Mouse (Mus musculus): ENCODE measurements at regions not wholly inside any gene's neighbourhood (a gene's known extent, or its start where the extent isn't known, plus 50 kb on each side); places are given as distances from the start of the nearest gene placed in this dataset.

DNA sequence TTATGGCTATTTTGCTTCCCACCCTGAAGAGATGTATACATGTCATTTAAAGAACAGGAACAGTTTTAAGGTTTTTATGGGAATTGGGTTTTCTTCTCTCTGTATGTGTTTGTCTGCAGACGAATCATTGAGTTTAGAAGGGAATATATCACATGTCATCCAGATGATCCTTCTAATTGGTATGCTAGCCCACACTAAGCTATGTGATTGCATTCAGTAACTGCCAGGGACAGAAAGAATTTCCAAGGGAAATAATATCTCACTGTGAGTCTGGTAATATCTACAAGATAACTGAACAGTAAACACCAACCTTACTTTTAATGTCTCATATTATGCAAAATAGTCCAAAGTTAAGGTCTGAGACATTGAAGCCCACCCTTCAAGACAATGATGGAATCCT, 698.0 kb downstream of the Nedd1 start:
- H3K4me1 ChIP-seq (ENCODE audit: control insufficient read depth, insufficient read depth, low read length) = no peaks in the 10 kb centered on the region
- H3K27ac ChIP-seq (ENCODE audit: insufficient read depth, low read length) = no peak overlapping the region
- no peak overlapping the region for H3K4me3 ChIP-seq (ENCODE audit: insufficient read depth, low read length)
- TF ChIP-seq POLR2A (IDR thresholded peaks at IDR 0.05; ENCODE audit: extremely low read depth, insufficient read depth, low read length) (no peak), CTCF (IDR thresholded peaks at IDR 0.05; ENCODE audit: extremely low read depth, insufficient read depth, low read length) (no peak)

DNA sequence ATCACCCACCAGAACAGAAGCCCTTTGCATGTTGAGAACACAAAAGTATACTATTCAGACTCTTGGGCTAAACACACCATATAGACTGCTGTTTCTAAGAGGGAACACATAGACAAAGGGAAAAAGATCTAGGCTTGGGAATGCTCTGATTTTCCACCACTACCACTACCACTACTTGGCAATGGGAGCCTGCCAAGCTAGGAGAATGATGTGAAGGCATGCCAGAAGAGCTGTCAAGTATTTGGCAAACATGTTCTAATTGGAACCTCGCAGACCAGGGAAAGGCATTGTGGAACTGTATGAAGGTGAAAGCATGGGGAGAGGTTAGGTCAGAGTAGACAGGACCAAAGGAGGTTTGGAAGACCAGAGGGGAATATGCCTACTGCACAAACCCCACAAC, 701.2 kb downstream of the Nedd1 start:
- TF ChIP-seq CTCF (IDR thresholded peaks at IDR 0.05; ENCODE audit: extremely low read depth, insufficient read depth, low read length) (no peak), POLR2A (IDR thresholded peaks at IDR 0.05; ENCODE audit: extremely low read depth, insufficient read depth, low read length) (no peak)
- Histone ChIP-seq H3K4me3 (ENCODE audit: insufficient read depth, low read length) (no peak overlapping the region), H3K27ac (ENCODE audit: insufficient read depth, low read length) (no peak overlapping the region), H3K4me1 (ENCODE audit: control insufficient read depth, insufficient read depth, low read length) (no peaks in the 10 kb centered on the region)

DNA sequence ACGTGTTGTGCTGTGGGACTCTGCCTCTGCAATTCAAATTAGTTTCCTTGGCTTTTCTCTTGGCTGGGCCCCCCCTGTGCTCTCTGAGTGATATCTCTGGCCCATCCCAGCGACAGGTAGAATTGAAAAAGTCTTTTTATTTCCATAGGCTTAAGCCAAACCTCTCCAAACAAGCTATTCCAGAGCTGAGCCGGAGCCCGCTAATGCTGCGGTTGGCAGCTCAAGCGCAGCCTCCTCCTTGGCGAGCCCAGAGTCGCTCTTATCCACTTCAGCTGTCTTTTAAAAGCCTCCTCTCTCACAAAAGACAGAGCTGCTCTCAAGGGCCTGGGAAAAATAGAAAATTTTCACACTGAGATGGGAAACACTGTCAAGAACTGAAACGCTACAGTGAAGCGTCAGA, 712.7 kb downstream of the Nedd1 start:
- no peaks in the 10 kb centered on the region for H3K4me1 ChIP-seq (ENCODE audit: control insufficient read depth, insufficient read depth, low read length)
- no peak for TF ChIP-seq CTCF (IDR thresholded peaks at IDR 0.05; ENCODE audit: extremely low read depth, insufficient read depth, low read length)
- TF ChIP-seq POLR2A (IDR thresholded peaks at IDR 0.05; ENCODE audit: extremely low read depth, insufficient read depth, low read length) = no peak
- no peak overlapping the region for H3K27ac ChIP-seq (ENCODE audit: insufficient read depth, low read length)
- no peak overlapping the region for H3K4me3 ChIP-seq (ENCODE audit: insufficient read depth, low read length)

DNA sequence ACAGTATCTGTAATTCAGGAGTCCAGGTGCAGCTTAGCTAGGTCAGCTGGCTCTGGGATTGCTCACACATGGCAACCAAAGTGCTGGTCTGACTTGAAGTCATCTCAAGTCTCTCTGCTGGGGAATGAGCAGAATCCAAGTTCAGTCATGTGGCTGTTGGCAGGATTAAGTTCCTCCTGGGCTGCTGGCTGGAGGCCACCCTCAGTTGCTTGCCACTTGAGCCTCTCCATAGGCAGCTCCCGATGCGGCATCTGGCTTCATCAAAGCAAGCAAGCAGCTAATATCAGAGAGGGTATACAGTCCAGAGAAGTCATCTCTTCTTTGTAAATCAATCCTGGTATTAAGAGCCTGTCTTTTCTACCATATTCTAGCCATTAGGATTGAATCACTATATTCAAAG, 714.3 kb downstream of the Nedd1 start:
- Histone ChIP-seq H3K27ac (ENCODE audit: insufficient read depth, low read length) (no peak overlapping the region), H3K4me3 (ENCODE audit: insufficient read depth, low read length) (no peak overlapping the region), H3K4me1 (ENCODE audit: control insufficient read depth, insufficient read depth, low read length) (no peaks in the 10 kb centered on the region)
- TF ChIP-seq CTCF (IDR thresholded peaks at IDR 0.05; ENCODE audit: extremely low read depth, insufficient read depth, low read length) (no peak), POLR2A (IDR thresholded peaks at IDR 0.05; ENCODE audit: extremely low read depth, insufficient read depth, low read length) (no peak)

DNA sequence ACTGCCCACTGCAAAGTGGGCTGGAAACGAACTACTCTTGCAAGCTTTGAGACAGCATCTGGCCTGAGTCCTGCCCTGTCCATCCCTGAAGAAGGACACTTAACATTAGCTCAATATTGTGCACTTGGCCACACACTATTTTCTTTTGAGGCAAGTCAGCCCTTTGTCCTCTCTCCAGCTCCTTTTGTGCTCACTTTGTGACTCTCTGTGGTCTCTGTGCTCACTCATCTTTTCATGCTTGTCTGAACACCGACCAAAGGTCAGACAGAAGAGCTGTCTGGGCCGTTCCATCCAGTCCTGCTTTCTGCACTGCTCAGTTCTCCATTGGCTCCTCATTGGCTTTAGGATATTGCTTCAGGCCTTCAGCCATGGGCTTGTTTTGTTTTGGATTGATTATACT, 715.8 kb downstream of the Nedd1 start:
- H3K4me1 ChIP-seq (ENCODE audit: control insufficient read depth, insufficient read depth, low read length) = no peaks in the 10 kb centered on the region
- no peak for TF ChIP-seq CTCF (IDR thresholded peaks at IDR 0.05; ENCODE audit: extremely low read depth, insufficient read depth, low read length)
- no peak overlapping the region for H3K4me3 ChIP-seq (ENCODE audit: insufficient read depth, low read length)
- H3K27ac ChIP-seq (ENCODE audit: insufficient read depth, low read length) = no peak overlapping the region

DNA sequence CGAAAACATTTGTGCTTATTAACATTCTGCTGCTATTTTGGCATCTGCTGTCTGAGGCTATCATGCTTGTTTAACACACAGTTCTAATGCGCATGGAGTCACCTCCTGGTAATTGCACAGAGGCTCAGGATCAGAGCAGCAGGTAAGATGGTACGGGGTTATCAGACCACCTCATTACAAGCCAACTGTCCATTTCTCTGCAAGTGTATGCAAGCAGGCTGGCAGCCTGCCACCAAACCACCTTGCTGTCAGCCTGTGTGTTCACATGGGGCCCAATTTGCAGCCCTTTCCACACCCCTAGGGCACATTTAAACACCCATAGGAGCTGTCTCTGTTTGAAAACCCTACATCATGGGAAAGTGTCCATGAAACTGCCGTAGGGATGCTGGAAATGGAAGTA, 731.2 kb downstream of the Nedd1 start:
- no peak overlapping the region for H3K4me3 ChIP-seq (ENCODE audit: insufficient read depth, low read length)
- TF ChIP-seq POLR2A (IDR thresholded peaks at IDR 0.05; ENCODE audit: extremely low read depth, insufficient read depth, low read length) (no peak), CTCF (IDR thresholded peaks at IDR 0.05; ENCODE audit: extremely low read depth, insufficient read depth, low read length) (no peak)
- no peak overlapping the region for H3K27ac ChIP-seq (ENCODE audit: insufficient read depth, low read length)
- peaks cover 3% of the 10 kb centered on the region for H3K4me1 ChIP-seq (ENCODE audit: control insufficient read depth, insufficient read depth, low read length)

DNA sequence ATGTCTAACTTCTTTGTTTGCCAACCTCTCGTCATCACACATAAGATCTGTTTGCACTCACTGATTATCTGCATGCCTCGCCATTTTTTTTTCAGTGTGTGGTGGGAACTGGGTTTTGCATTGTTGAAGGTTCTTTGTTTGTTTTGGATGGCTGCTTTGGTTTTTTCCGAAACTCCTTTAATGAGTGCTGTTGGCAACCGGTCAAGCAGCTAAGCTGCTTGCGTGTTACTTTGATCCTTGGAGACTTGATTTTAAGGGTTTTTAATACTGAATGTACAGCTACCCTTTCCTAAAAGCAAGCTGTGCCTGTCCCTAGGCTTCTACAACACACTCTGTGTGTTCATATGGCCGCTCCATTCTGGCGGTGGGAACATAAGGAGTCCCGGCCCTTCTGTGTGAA, 733.9 kb downstream of the Nedd1 start:
- no peak overlapping the region for H3K4me3 ChIP-seq (ENCODE audit: insufficient read depth, low read length)
- peaks cover 3% of the 10 kb centered on the region for H3K4me1 ChIP-seq (ENCODE audit: control insufficient read depth, insufficient read depth, low read length)
- no peak overlapping the region for H3K27ac ChIP-seq (ENCODE audit: insufficient read depth, low read length)
- TF ChIP-seq POLR2A (IDR thresholded peaks at IDR 0.05; ENCODE audit: extremely low read depth, insufficient read depth, low read length) (no peak), CTCF (IDR thresholded peaks at IDR 0.05; ENCODE audit: extremely low read depth, insufficient read depth, low read length) (no peak)

DNA sequence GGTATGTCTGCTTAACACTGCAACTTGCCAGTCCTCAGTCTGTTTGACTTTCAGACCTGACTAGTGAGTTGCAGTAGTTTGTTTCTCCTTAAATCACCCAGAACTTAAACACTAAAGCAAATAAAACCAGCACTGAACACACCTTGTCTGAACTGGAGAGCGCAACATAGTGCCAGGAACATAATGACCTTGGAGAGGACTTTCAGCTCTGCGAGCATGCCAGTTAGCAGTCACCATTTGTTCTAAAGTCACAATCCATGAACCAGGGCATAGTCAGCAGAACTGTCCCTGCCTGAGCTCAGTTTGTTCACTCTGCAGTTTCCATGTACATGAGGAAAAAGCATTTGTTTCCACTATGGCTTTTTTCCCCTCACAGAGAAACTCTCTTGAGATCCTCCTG, 742.4 kb downstream of the Nedd1 start:
- Histone ChIP-seq H3K4me3 (ENCODE audit: insufficient read depth, low read length) (no peak overlapping the region), H3K27ac (ENCODE audit: insufficient read depth, low read length) (no peak overlapping the region), H3K4me1 (ENCODE audit: control insufficient read depth, insufficient read depth, low read length) (no peaks in the 10 kb centered on the region)
- TF ChIP-seq POLR2A (IDR thresholded peaks at IDR 0.05; ENCODE audit: extremely low read depth, insufficient read depth, low read length) (no peak), CTCF (IDR thresholded peaks at IDR 0.05; ENCODE audit: extremely low read depth, insufficient read depth, low read length) (no peak)

DNA sequence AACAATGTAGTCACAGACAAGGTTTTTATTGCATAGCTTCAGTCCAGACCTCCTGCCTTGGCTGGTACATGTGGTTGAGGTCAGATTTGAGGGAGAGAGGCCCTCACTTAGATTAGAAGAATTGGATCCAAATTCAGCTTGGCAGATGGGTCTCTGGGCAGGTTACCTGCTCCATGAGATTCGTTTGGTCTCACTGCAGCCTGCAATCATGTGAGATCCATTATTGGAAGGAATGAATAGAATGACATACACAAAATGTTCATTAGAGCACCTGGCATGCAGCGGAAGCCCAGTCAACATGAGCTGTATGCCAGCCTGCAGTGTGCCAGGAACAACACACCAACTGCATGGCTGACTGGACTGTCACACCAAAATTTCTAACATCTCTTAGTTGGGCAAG, 750.3 kb downstream of the Nedd1 start:
- Histone ChIP-seq H3K4me1 (ENCODE audit: control insufficient read depth, insufficient read depth, low read length) (no peaks in the 10 kb centered on the region), H3K27ac (ENCODE audit: insufficient read depth, low read length) (no peak overlapping the region), H3K4me3 (ENCODE audit: insufficient read depth, low read length) (no peak overlapping the region)
- TF ChIP-seq POLR2A (IDR thresholded peaks at IDR 0.05; ENCODE audit: extremely low read depth, insufficient read depth, low read length) = no peak
- TF ChIP-seq CTCF (IDR thresholded peaks at IDR 0.05; ENCODE audit: extremely low read depth, insufficient read depth, low read length) = no peak

DNA sequence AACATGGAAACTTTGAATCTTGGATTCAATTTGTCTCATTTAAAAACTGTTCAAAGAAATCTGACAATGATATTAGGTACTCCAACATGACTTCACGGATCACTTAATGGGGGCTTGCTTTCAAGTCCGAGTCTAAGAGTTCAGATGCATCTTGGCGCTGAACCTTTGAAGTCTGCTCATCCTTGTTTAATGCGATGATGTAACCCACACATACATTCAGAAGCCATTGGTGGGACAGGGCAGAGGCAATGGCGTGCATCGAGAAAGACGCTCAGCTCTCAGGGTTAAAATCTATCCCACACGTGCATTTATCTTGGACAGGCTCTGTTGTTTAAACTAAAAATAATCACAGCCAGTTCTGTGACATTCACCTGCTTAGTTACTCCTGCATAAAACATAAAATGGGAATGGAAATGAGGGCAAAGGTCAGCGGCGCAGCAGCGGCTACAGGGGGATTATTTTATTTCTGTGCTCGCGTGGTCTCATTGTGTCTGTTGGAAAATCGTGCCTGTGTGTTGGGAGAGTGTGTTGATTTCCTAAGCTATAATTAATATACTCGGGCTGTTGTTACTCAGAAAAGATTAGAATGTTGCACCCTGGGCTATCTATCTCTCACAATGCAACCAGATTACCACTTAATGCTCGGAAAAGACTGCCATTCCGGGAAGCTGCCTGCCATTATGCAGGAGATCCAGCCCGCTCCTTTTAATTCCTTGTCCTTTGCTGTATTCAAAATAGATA, 754.5 kb downstream of the Nedd1 start:
- Histone ChIP-seq H3K27ac (ENCODE audit: insufficient read depth, low read length) (no peak overlapping the region), H3K4me3 (ENCODE audit: insufficient read depth, low read length) (no peak overlapping the region), H3K4me1 (ENCODE audit: control insufficient read depth, insufficient read depth, low read length) (no peaks in the 10 kb centered on the region)
- TF ChIP-seq POLR2A (IDR thresholded peaks at IDR 0.05; ENCODE audit: extremely low read depth, insufficient read depth, low read length) (no peak), CTCF (IDR thresholded peaks at IDR 0.05; ENCODE audit: extremely low read depth, insufficient read depth, low read length) (no peak)

Measured in cortical plate, adult 2 months (tissue).